Mouse (Mus musculus) cerebellum, adult 2 months (tissue): Measurements from ENCODE around the gene Trp73.

Source experiments
- CTCF ChIP-seq: fragments of 200-500 bp; IDR thresholded peaks from 2 replicates; pipeline ENCODE4 v1.5.1; 2011; ENCODE audit warnings: low read depth, mild to moderate bottlenecking, control low read depth, low read length, moderate library complexity, borderline replicate concordance; ENCODE audit not compliant: insufficient read depth
- POLR2A ChIP-seq: fragments of 200-500 bp; IDR thresholded peaks from 2 replicates; pipeline ENCODE4 v1.6.1; 2011; ENCODE audit warnings: low read length, control low read depth, borderline replicate concordance; ENCODE audit not compliant: insufficient read depth

DNA sequence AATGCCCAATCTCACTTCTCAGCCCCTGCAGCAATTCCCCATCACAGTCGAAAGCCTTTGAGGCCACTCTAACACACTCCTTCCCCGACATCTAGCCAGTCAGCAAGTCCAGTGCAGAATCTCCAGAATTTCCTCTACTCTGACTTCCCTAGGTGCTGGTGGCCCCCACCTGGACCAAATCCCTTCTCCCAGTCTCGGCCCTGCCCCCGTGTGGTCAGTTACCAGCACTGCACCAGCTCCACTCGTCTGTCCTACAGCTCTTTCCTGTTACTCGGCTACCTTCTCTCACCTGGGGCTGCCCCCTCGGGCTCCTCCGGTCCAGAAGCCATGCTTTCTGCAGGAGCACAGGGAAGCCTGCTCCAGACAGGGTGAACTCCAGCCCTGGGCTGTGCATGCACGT, 46.8 kb downstream of the Trp73 start:
- TF ChIP-seq POLR2A (no peak), CTCF (peak; percentile 79)
